Mouse (Mus musculus): ENCODE measurements around the gene Ahcyl2. TPM values are rescaled to one million over a fixed set of nuclear protein-coding genes. Genes with fewer than 3 reads are reported as not detected.

Gene Ahcyl2
- polyA plus RNA-seq, 1 experiment: 30.5 TPM

- no peak for TF ChIP-seq GATA1 (IDR thresholded peaks at IDR 0.05; ENCODE audit: low read length)
These were observed 167.9 kb downstream of the Ahcyl2 start for GRCm38 (mm10) chr6:29935741-29936140.

DNA sequence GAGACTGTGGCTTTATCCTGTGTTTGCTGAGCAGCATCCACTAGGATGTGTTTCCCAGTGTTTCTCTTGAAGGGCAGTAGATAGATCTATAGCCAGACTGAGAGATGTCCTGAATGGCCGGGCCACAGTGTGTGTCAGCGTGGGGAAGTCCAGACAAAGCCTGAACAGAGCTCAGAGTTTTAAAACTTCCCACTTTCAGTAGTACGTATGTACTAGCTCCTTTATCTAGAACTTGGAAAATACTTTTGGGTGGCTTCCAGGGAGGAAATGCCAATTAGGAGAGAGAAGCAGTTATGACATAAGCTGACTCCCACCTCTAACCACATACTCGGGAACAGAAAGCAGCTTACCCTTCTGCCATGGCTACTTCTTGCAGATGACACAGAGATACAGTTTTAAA lies 172.6 kb downstream of the Ahcyl2 start:
- TF ChIP-seq GATA1 (IDR thresholded peaks at IDR 0.05; ENCODE audit: low read length): no peak

DNA sequence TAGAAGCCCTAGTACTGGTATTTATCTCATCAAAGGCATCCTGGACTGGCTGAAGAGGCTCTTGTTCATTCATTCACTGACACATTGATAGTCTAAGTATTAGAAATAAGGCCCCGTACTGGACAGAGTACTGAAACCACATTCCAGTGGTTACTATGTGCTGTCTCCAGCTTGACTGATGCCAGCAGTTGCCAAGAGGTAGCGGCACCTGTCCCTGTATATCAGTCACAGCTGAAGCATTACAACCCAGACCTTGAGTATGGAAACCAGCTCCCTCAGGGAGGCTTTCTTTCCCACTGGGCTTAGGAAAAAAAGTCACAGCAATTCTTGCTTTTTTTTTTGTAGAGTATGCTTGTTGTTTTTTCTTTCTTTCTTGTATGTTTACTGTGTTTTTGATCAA lies 173.2 kb downstream of the Ahcyl2 start:
- TF ChIP-seq GATA1 (IDR thresholded peaks at IDR 0.05; ENCODE audit: low read length): no peak

DNA sequence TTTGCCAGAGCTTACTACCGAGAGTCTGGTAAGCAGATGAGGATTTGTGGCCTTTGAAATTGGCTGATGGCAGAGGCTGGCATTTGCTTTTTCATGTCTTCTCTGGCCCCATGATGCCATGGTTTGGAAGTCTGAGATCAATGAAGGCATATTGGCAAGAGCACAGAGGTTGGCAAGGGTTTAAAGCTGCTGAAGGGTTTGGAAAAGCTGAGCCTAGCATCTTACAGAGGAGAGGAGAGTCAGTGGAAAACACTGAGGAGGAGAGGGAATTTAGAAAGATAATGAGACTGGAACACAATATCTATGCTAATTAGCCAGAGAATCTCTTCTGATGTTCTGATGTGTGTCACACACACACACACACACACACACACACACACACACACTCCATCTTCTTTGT lies 176.7 kb downstream of the Ahcyl2 start:
- no peak for TF ChIP-seq GATA1 (IDR thresholded peaks at IDR 0.05; ENCODE audit: low read length)

GRCm38 (mm10) chr6:29946568-29946967 lies 178.8 kb downstream of the Ahcyl2 start:
- no peak for TF ChIP-seq GATA1 (IDR thresholded peaks at IDR 0.05; ENCODE audit: low read length)

- no peak for TF ChIP-seq GATA1 (IDR thresholded peaks at IDR 0.05; ENCODE audit: low read length)
These were observed 180.0 kb downstream of the Ahcyl2 start for GRCm38 (mm10) chr6:29947823-29948222.

DNA sequence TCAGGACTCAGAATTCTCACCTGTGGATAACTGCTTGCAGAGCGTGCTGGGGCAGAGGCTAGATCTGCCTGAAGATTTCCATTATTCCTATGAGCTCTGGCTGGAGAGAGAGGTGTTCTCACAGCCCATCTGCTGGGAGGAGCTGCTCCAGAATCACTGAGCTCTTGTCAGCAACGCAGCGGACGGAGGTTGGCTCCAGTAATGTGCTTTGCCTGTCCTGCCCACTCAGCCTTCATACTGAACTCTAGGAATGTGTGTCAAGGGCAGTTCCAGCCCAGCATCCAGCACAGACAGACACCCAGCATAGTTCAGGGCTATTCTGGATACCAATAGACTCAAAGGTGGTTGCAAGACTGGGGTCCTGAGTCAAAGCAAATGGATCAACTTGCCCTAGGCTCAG lies 188.9 kb downstream of the Ahcyl2 start:
- TF ChIP-seq GATA1 (IDR thresholded peaks at IDR 0.05; ENCODE audit: low read length): no peak

GRCm38 (mm10) chr6:29958669-29959068 lies 190.9 kb downstream of the Ahcyl2 start:
- TF ChIP-seq GATA1 (IDR thresholded peaks at IDR 0.05; ENCODE audit: low read length): no peak

DNA sequence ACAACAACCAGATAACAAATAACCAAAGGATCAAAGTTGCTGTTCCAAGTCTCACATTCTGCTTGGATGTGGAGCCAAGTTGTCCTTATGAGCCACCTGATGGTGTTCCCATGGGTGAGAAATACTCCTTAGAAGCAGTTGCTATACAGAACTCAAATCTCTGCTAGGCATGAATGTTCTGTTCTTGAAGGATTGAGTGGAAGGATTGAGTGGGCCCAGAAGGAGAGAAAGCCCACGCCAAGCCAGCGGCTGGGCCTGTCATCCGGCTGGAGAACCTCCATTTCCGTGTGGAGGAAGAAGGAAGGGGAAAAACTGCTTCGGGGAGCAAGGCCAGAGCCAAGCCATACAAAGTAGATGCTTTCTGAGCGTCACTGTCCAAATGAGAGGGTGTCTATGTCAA lies 193.3 kb downstream of the Ahcyl2 start:
- TF ChIP-seq GATA1 (IDR thresholded peaks at IDR 0.05; ENCODE audit: low read length): no peak

Other genes starting within 250 kb of the Ahcyl2 start
- 2.1 and 2.6 TPM in 2 replicates for gene Irf5, start 241.4 kb upstream of the Ahcyl2 start, polyA plus RNA-seq (2012)
- gene Tnpo3, start 158.1 kb upstream of the Ahcyl2 start, polyA plus RNA-seq (2012): 57.7 and 102 TPM in 2 replicates
- 31.8 and 44.5 TPM in 2 replicates for gene Tspan33, start 73.8 kb upstream of the Ahcyl2 start, polyA plus RNA-seq (2012)
- gene Smo, start 32.5 kb upstream of the Ahcyl2 start, polyA plus RNA-seq (2012): 52.2 and 65.1 TPM in 2 replicates
- 0.09 and 0.11 TPM in 2 replicates for gene Strip2, start 149.0 kb downstream of the Ahcyl2 start, polyA plus RNA-seq (2012)

Data from G1E-ER4 (cell line).